Mouse (Mus musculus): ENCODE data around the gene Olfr867.

The Olfr867 gene

DNA sequence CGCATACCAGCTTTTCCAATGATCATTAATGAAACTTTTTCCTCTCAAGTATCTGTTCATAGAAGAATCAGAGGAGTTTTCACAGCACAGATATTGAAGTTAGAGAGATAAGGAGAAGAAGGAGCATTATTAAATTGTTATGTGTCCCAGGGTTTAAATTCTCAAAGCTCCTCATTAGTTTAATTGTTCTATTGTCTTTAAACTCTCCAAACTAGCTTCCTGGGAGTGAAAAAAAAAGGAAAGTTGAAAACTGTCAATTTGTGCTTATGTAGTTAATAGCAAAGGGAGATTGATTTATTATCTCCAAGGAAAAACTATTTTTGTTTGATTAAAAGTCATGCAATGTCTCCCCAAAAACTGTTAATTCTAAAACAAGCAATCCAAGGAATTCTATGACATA is at the start of gene Olfr867:
Olfr867 (minus strand) TSS at position 101 of the 400 bp plus-strand sequence.
- DNase-seq (ENCODE audit: low spot score in 2 of 2), result no peak

DNA sequence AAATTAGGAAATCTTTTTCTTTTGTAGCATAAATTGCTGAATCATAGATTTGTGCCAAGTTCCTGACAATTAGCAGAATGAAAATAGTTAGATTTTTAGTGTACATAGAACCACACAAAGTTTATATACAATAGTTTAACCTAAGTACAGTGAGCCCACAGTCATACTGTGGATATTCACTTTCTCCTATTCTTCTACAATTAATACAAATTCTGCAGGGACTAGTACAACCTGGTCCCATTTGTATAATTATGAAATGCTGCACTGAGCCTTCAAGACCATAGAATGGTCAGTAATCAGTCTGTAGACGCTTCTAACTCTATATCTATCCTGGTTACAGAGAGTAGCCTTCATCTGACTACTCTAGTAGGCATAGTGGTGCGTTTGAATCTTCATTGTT is 41.0 kb upstream of the Olfr867 start, which contains the start of gene Olfr868:
Olfr868 (plus strand) TSS at position 301 of the 400 bp plus-strand sequence.
- no peak for DNase-seq (ENCODE audit: low spot score in 2 of 2)

GRCm38 (mm10) chr9:20073523-20074177 is 16.3 kb upstream of the Olfr867 start:
- DNase-seq (ENCODE audit: low spot score in 2 of 2), result no peak

- DNase-seq (ENCODE audit: low spot score in 2 of 2), result no peak
Measured at GRCm38 (mm10) chr9:20071291-20071690, 13.9 kb upstream of the Olfr867 start.

DNA sequence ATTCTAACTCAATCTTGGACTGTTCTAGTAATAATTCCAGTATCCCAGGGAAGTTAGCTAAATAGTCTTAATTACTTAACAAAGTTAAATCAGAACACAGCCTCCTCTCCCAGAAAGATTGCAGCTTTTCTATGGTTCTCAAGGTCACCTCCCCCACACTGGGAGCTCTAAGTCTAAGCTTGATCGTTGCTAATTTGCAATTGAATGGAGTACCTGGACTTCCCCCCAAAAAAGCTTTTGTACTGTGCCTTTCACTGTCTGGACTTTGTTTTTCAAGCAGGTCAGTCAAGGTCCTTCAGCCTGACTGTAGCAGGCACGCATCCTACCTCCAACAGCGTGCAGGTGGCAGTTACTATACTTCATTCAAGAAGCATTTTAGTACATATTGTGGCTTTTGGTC is 12.9 kb upstream of the Olfr867 start:
- DNase-seq (ENCODE audit: low spot score in 2 of 2), result no peak

GRCm38 (mm10) chr9:20047964-20048363 is 9.4 kb downstream of the Olfr867 start:
- no peak for DNase-seq (ENCODE audit: low spot score in 2 of 2)

- no peak for DNase-seq (ENCODE audit: low spot score in 2 of 2)
Measured at GRCm38 (mm10) chr9:20027935-20028334, 29.4 kb downstream of the Olfr867 start, which contains the start of gene Olfr866. Gene Olfr866 (minus strand): TSS chr9:20028035.

Measured in frontal cortex, postnatal 10 days (tissue).